Mouse (Mus musculus): ENCODE measurements around the gene Gak. TPM values are rescaled to one million over a fixed set of nuclear protein-coding genes. Genes with fewer than 3 reads are reported as not detected.
"Not testable (repeated sequence)": the region's sequence is repeated elsewhere in the genome, so short reads cannot be mapped to it uniquely, and the experiment has no call there.

Gak gene
- polyA plus RNA-seq, 1 experiment from 2014 or later = 53.4 TPM

- H3K4me2 ChIP-seq (ENCODE audit: low read depth) = no peak overlapping the region
- 79% methylated on average over 4 of the region's 4 CpGs for whole genome bisulfite sequencing
- no peaks in the 10 kb centered on the region for H3K9me3 ChIP-seq (ENCODE audit: control insufficient read depth, low read length)
- no peak for ATAC-seq (ENCODE audit: insufficient read depth, low FRiP score, low TSS enrichment)
- no peaks in the 10 kb centered on the region for H3K27me3 ChIP-seq (ENCODE audit: control insufficient read depth, insufficient read depth, low read length)
- no peak overlapping the region for H3K27ac ChIP-seq (ENCODE audit: low read depth, low read length)
- no peak overlapping the region for H3K4me3 ChIP-seq (ENCODE audit: low read depth, low read length)
- H3K9ac ChIP-seq (ENCODE audit: low read length) = no peak overlapping the region
- H3K36me3 ChIP-seq (ENCODE audit: control insufficient read depth, insufficient read depth, low read length) = no peaks in the 10 kb centered on the region
- DNase-seq (ENCODE audit: low spot score) = no peak
- no peaks in the 10 kb centered on the region for H3K4me1 ChIP-seq (ENCODE audit: control insufficient read depth, insufficient read depth, low read length)
Measured at GRCm38 (mm10) chr5:108636172-108636571, 6.6 kb upstream of the Gak start.

DNA sequence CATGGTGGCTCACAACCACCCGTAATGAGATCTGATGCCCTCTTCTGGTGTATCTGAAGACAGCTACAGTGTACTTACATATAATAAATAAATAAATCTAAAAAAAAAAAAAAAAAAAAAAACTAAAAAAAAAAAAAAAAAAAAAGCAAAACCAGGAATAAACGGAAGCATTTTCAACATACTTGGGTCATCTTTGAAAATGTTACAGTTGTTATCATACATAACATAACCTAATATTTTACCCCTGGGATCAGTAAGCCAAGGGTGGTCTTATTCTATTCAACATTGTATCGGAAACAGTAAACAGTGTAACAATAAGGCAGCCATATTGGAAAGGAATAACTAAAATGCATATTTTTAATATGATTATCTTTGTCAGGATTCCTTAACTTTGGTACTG, 4.5 kb upstream of the Gak start:
- ATAC-seq (ENCODE audit: insufficient read depth, low FRiP score, low TSS enrichment); H3K27ac ChIP-seq (ENCODE audit: low read depth, low read length); DNase-seq (ENCODE audit: low spot score); H3K9ac ChIP-seq (ENCODE audit: low read length); H3K4me1 ChIP-seq (ENCODE audit: control insufficient read depth, insufficient read depth, low read length); H3K4me2 ChIP-seq (ENCODE audit: low read depth); H3K36me3 ChIP-seq (ENCODE audit: control insufficient read depth, insufficient read depth, low read length); H3K9me3 ChIP-seq (ENCODE audit: control insufficient read depth, low read length); H3K4me3 ChIP-seq (ENCODE audit: low read depth, low read length); H3K27me3 ChIP-seq (ENCODE audit: control insufficient read depth, insufficient read depth, low read length): not testable (repeated sequence)
- 97% methylated on average over 2 of the region's 3 CpGs for WGBS

- WGBS = 82% methylated on average over 4 of the region's 4 CpGs
- H3K4me1 ChIP-seq (ENCODE audit: control insufficient read depth, insufficient read depth, low read length) = 0 out of 2 replicates have a peak, but pooled peaks cover 3% of the 10 kb centered on the region
- no peak for DNase-seq (ENCODE audit: low spot score)
- H3K27ac ChIP-seq (ENCODE audit: low read depth, low read length) = no peak overlapping the region
- no peaks in the 10 kb centered on the region for H3K36me3 ChIP-seq (ENCODE audit: control insufficient read depth, insufficient read depth, low read length)
- no peak overlapping the region for H3K4me3 ChIP-seq (ENCODE audit: low read depth, low read length)
- H3K4me2 ChIP-seq (ENCODE audit: low read depth) = no peak overlapping the region
- no peak for ATAC-seq (ENCODE audit: insufficient read depth, low FRiP score, low TSS enrichment)
- no peaks in the 10 kb centered on the region for H3K27me3 ChIP-seq (ENCODE audit: control insufficient read depth, insufficient read depth, low read length)
- H3K9me3 ChIP-seq (ENCODE audit: control insufficient read depth, low read length) = no peaks in the 10 kb centered on the region
- no peak overlapping the region for H3K9ac ChIP-seq (ENCODE audit: low read length)
Measured at GRCm38 (mm10) chr5:108633676-108634075, 4.1 kb upstream of the Gak start.

GRCm38 (mm10) chr5:108628891-108629633, 493 bp downstream of the Gak start:
- Histone ChIP-seq H3K4me1 (ENCODE audit: control insufficient read depth, insufficient read depth, low read length) (peaks cover 6% of the 10 kb centered on the region; the same call in 1 of the 2 replicates), H3K9ac (ENCODE audit: low read length) (peak overlapping the region; percentile 85), H3K27me3 (ENCODE audit: control insufficient read depth, insufficient read depth, low read length) (no peaks in the 10 kb centered on the region), H3K4me2 (ENCODE audit: low read depth) (peak overlapping the region; percentile 79), H3K4me3 (ENCODE audit: low read depth, low read length) (peak overlapping the region; percentile 63), H3K36me3 (ENCODE audit: control insufficient read depth, insufficient read depth, low read length) (no peaks in the 10 kb centered on the region), H3K9me3 (ENCODE audit: control insufficient read depth, low read length) (no peaks in the 10 kb centered on the region), H3K27ac (ENCODE audit: low read depth, low read length) (peak overlapping the region; percentile 73)
- WGBS = 2% methylated on average over 32 of the region's 32 CpGs
- ATAC-seq (ENCODE audit: insufficient read depth, low FRiP score, low TSS enrichment) = peak; percentile 88
- no peak for DNase-seq (ENCODE audit: low spot score)

GRCm38 (mm10) chr5:108626050-108626660, 3.4 kb downstream of the Gak start:
- no peaks in the 10 kb centered on the region for H3K36me3 ChIP-seq (ENCODE audit: control insufficient read depth, insufficient read depth, low read length)
- no peak overlapping the region for H3K4me2 ChIP-seq (ENCODE audit: low read depth)
- DNase-seq (ENCODE audit: low spot score) (no peak), ATAC-seq (ENCODE audit: insufficient read depth, low FRiP score, low TSS enrichment) (no peak)
- 91% methylated on average over 4 of the region's 4 CpGs for whole genome bisulfite sequencing
- no peak overlapping the region for H3K9ac ChIP-seq (ENCODE audit: low read length)
- H3K27ac ChIP-seq (ENCODE audit: low read depth, low read length) = no peak overlapping the region
- no peaks in the 10 kb centered on the region for H3K9me3 ChIP-seq (ENCODE audit: control insufficient read depth, low read length)
- peaks cover 6% of the 10 kb centered on the region; the same call in 1 of the 2 replicates for H3K4me1 ChIP-seq (ENCODE audit: control insufficient read depth, insufficient read depth, low read length)
- no peak overlapping the region for H3K4me3 ChIP-seq (ENCODE audit: low read depth, low read length)
- no peaks in the 10 kb centered on the region for H3K27me3 ChIP-seq (ENCODE audit: control insufficient read depth, insufficient read depth, low read length)

- 65% methylated on average over 2 of the region's 2 CpGs for WGBS
- Histone ChIP-seq H3K4me2 (ENCODE audit: low read depth) (no peak overlapping the region), H3K9me3 (ENCODE audit: control insufficient read depth, low read length) (no peaks in the 10 kb centered on the region), H3K4me1 (ENCODE audit: control insufficient read depth, insufficient read depth, low read length) (no peaks in the 10 kb centered on the region), H3K27me3 (ENCODE audit: control insufficient read depth, insufficient read depth, low read length) (no peaks in the 10 kb centered on the region), H3K4me3 (ENCODE audit: low read depth, low read length) (no peak overlapping the region), H3K9ac (ENCODE audit: low read length) (no peak overlapping the region), H3K36me3 (ENCODE audit: control insufficient read depth, insufficient read depth, low read length) (no peaks in the 10 kb centered on the region; the same call in none of the 2 replicates), H3K27ac (ENCODE audit: low read depth, low read length) (no peak overlapping the region)
- DNase-seq (ENCODE audit: low spot score) = no peak
- ATAC-seq (ENCODE audit: insufficient read depth, low FRiP score, low TSS enrichment) = no peak
Measured at GRCm38 (mm10) chr5:108621870-108622269, 7.7 kb downstream of the Gak start.

DNA sequence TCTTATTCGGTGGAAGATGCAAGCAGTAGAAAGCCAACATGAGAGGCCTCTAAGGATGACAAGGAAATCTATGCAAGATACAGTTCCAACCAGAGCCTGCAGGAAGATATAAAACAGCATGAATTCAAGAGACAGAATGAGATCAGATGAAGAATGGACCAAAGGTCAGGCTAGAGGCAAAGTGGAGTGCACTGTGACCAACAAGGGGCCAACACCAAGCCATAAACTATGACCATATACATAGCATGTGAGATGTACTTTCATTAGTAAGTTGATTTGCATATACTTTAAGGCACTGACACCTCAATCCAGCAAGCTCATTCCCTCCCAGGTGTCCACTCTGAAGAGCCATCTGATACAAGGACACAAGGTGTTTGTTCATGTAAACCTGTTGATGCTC, 19.1 kb downstream of the Gak start:
- Histone ChIP-seq H3K9me3 (ENCODE audit: control insufficient read depth, low read length) (no peaks in the 10 kb centered on the region), H3K4me2 (ENCODE audit: low read depth) (no peak overlapping the region), H3K9ac (ENCODE audit: low read length) (no peak overlapping the region), H3K27me3 (ENCODE audit: control insufficient read depth, insufficient read depth, low read length) (no peaks in the 10 kb centered on the region), H3K4me3 (ENCODE audit: low read depth, low read length) (no peak overlapping the region), H3K36me3 (ENCODE audit: control insufficient read depth, insufficient read depth, low read length) (peaks cover 24% of the 10 kb centered on the region), H3K4me1 (ENCODE audit: control insufficient read depth, insufficient read depth, low read length) (no peaks in the 10 kb centered on the region), H3K27ac (ENCODE audit: low read depth, low read length) (no peak overlapping the region)
- DNase-seq (ENCODE audit: low spot score) (no peak), ATAC-seq (ENCODE audit: insufficient read depth, low FRiP score, low TSS enrichment) (no peak)
- WGBS = 95% methylated on average over 1 of the region's 1 CpGs

GRCm38 (mm10) chr5:108602537-108602936, 27.0 kb downstream of the Gak start:
- ATAC-seq (ENCODE audit: insufficient read depth, low FRiP score, low TSS enrichment) (no peak), DNase-seq (ENCODE audit: low spot score) (no peak)
- Histone ChIP-seq H3K27ac (ENCODE audit: low read depth, low read length) (no peak overlapping the region), H3K4me2 (ENCODE audit: low read depth) (no peak overlapping the region), H3K36me3 (ENCODE audit: control insufficient read depth, insufficient read depth, low read length) (peaks cover 35% of the 10 kb centered on the region), H3K9me3 (ENCODE audit: control insufficient read depth, low read length) (no peaks in the 10 kb centered on the region), H3K4me3 (ENCODE audit: low read depth, low read length) (no peak overlapping the region), H3K9ac (ENCODE audit: low read length) (no peak overlapping the region), H3K27me3 (ENCODE audit: control insufficient read depth, insufficient read depth, low read length) (no peaks in the 10 kb centered on the region), H3K4me1 (ENCODE audit: control insufficient read depth, insufficient read depth, low read length) (no peaks in the 10 kb centered on the region)
- WGBS = 92% methylated on average over 9 of the region's 9 CpGs

DNA sequence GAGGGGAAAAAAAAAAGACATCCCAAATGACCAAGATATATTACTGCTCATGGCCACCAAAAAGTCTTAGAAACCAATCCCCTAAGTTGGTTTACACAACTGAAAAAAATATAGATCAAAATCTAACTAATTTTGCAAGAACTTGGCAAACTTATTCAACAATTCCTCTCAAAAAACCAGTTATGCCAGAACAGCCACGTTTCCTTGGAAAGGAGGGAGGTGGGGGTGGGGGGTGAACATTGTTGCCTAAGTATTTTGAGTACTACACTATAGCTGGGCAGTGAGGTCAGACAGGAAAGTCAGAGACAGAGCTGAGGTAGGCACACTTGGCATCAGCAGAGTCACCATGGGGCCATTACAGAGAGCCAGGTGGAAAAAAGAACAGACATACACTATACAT, 29.6 kb downstream of the Gak start:
- ATAC-seq (ENCODE audit: insufficient read depth, low FRiP score, low TSS enrichment) (no peak), DNase-seq (ENCODE audit: low spot score) (no peak)
- WGBS = 90% methylated on average over 1 of the region's 1 CpGs
- no peaks in the 10 kb centered on the region for H3K27me3 ChIP-seq (ENCODE audit: control insufficient read depth, insufficient read depth, low read length)
- peaks cover 32% of the 10 kb centered on the region for H3K36me3 ChIP-seq (ENCODE audit: control insufficient read depth, insufficient read depth, low read length)
- no peaks in the 10 kb centered on the region for H3K9me3 ChIP-seq (ENCODE audit: control insufficient read depth, low read length)
- no peak overlapping the region for H3K9ac ChIP-seq (ENCODE audit: low read length)
- H3K27ac ChIP-seq (ENCODE audit: low read depth, low read length) = no peak overlapping the region
- H3K4me2 ChIP-seq (ENCODE audit: low read depth) = no peak overlapping the region
- H3K4me3 ChIP-seq (ENCODE audit: low read depth, low read length) = no peak overlapping the region
- no peaks in the 10 kb centered on the region for H3K4me1 ChIP-seq (ENCODE audit: control insufficient read depth, insufficient read depth, low read length)
